Mouse (Mus musculus) embryonic facial prominence, embryonic 15.5 days (tissue): ENCODE data around the gene Alkbh3. TPM values are rescaled to one million over a fixed set of nuclear protein-coding genes. Genes with fewer than 3 reads are reported as not detected.

ENCODE experiments used
- ATAC-seq: fragments of 200-750 bp; cut with Nextera tagmentation; 2 replicates; pipeline ENCODE4 v1.8.0; 2017; ENCODE audit warnings: low read depth, moderate TSS enrichment; ENCODE audit not compliant: insufficient number of reproducible peaks, low FRiP score, low TSS enrichment
- H3K27ac ChIP-seq: fragments of 300-500 bp; sonication (generic); replicated peaks from 2 replicates; pipeline ENCODE4 v1.5.1; 2015; ENCODE audit warnings: mild to moderate bottlenecking, inconsistent platforms
- H3K27me3 ChIP-seq: fragments of 300-500 bp; sonication (generic); 2 replicates; pipeline ENCODE4 v1.6.1; 2015; ENCODE audit warnings: inconsistent platforms
- H3K36me3 ChIP-seq: fragments of 300-500 bp; sonication (generic); 2 replicates; pipeline ENCODE4 v1.6.1; 2015; ENCODE audit warnings: mild to moderate bottlenecking, inconsistent platforms
- H3K4me1 ChIP-seq: fragments of 300-500 bp; sonication (generic); 2 replicates; pipeline ENCODE4 v1.6.1; 2015; ENCODE audit warnings: inconsistent platforms
- H3K4me2 ChIP-seq: fragments of 300-500 bp; sonication (generic); replicated peaks from 2 replicates; pipeline ENCODE4 v1.6.1; 2015; ENCODE audit warnings: mild to moderate bottlenecking, inconsistent platforms
- H3K4me3 ChIP-seq: fragments of 300-500 bp; sonication (generic); replicated peaks from 2 replicates; pipeline ENCODE4 v1.5.1; 2015; ENCODE audit warnings: mild to moderate bottlenecking, inconsistent platforms
- H3K9ac ChIP-seq: fragments of 300-500 bp; sonication (generic); 2 replicates; pipeline ENCODE4 v1.6.1; 2015; ENCODE audit warnings: inconsistent platforms
- H3K9me3 ChIP-seq: fragments of 300-500 bp; sonication (generic); replicated peaks from 2 replicates; pipeline ENCODE4 v1.6.1; 2016; ENCODE audit warnings: inconsistent platforms
- WGBS: fragments of 180-500 bp; shearing (Covaris S2); methylation state at CpG from one replicate; pipeline ENCODE4 v1.1.7; 2015; 5-methylcytosine and 5-hydroxymethylcytosine counted together
- polyA plus RNA-seq: library from polyadenylated mRNA; unstranded; fragments of >200 nt; fragmentation: Nextera tagmentation; extraction: Ambion mirVana; gene quantifications from 2 replicates; pipeline ENCODE4 v1.2.1, GENCODE M21; 2015

Alkbh3 gene
- polyA plus RNA-seq, result 65.1 and 69.1 TPM in 2 replicates

DNA sequence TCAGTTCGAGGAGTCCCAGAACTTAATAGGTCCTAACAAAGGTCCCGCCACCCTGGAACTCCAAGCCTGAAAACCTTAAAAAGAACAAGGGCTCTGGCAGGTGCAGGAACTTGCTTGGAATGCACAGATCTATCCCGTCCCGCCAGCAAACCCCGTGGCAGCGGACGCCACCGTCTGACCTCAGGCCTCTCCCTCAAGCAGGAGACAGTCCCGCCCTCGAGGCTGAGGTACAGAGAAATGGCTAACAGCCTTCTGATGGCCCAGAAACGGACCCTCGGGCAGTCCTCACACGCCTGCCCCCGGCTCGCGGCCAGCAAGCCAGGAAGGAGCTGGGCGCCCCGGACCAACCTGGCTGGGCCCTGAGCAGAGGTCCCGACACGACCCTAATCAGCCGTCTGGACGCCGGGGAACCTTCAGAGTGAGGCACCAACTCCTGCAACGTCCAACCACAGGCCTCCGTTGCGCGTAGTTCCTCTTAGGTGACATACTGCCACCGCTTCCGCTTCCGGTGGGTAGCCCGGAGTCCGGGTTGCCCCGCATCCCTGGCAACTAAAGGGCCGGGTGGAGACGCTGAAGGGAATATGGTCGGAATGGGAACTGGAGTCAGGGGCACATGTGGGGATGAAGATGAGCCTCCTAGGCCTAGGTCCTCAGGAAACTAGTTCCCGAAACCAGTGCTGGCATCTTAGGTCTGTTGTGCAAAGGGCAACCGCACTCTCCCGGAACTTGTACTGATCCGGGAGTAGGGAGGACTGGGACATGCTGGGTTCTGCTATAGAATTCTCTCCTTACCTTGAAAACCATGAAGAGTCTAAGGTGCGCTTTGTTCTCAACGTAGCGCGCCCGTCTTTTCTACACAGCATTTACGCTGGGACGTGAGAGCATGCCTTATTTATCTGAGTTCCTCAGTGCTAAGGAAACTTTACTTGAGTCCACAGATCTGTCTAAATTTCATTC is at the start of gene Alkbh3:
Alkbh3 (minus strand) TSS at position 473 of the 957 bp plus-strand sequence.
- peaks cover 23% of the 10 kb centered on the region; the same call in 1 of the 2 replicates for H3K4me1 ChIP-seq
- peak; percentile 95 for ATAC-seq
- peak within 1 kb of the TSS; percentile 74 for H3K4me3 ChIP-seq
- peak within 1 kb of the TSS; percentile 80 for H3K4me2 ChIP-seq
- peaks cover 31% of the 10 kb centered on the region for H3K36me3 ChIP-seq
- 4% methylated on average over 47 of the region's 47 CpGs for WGBS
- H3K27ac ChIP-seq, result 0 out of 2 replicates have a peak within 1 kb of the TSS, but pooled peaks have one; percentile 9
- peak within 1 kb of the TSS; percentile 61 for H3K9ac ChIP-seq
- no peaks in the 10 kb centered on the region for H3K27me3 ChIP-seq
- no peaks in the 10 kb centered on the region for H3K9me3 ChIP-seq

DNA sequence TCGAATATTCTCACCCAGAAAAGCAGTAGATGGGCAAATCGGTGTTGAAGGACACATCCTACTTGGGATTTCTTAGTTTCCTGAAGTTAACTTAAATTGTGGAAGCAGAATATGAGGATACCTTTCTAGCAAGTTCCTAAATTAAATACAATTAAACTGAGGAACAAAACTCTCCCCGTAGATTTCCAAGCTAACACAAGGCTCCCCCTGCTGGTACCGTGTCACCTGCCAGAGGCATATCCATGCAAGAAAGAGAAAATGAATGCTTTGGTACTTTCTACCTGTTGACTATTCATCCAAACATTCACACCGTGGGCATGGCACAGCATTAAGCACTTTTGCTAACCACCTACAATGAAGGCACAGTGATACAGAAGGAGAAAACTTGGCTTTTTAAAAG is 48.9 kb upstream of the Alkbh3 start:
- H3K4me3 ChIP-seq, result no peak overlapping the region
- H3K27ac ChIP-seq, result no peak overlapping the region
- H3K4me2 ChIP-seq, result no peak overlapping the region
- no peaks in the 10 kb centered on the region for H3K27me3 ChIP-seq
- no peaks in the 10 kb centered on the region for H3K36me3 ChIP-seq
- H3K9me3 ChIP-seq, result no peaks in the 10 kb centered on the region
- H3K9ac ChIP-seq, result no peak overlapping the region
- no peaks in the 10 kb centered on the region for H3K4me1 ChIP-seq
- no peak for ATAC-seq
- 65% methylated on average over 5 of the region's 5 CpGs for WGBS

DNA sequence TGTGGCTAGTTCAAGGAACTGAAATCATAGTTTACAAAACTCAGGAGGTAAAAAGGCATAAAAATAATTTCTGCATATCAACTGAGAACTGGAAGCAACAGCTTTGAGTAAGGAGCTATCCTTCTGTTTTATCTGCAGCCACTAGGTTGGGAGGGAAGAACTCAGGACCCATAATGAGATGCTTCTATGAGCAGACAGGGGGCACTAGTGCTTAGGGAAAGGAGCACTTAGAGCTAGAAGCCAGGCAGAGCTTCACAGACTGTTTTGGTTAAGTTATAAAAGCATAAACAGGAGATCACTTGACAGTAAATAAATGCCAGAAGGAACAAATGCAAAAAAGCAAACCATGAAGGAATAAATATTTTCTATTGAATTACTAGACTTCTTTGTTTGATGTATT is 44.2 kb upstream of the Alkbh3 start:
- Histone ChIP-seq H3K27ac (no peak overlapping the region), H3K36me3 (no peaks in the 10 kb centered on the region; the same call in 1 of the 2 replicates), H3K4me3 (no peak overlapping the region), H3K9ac (no peak overlapping the region), H3K4me2 (no peak overlapping the region), H3K27me3 (no peaks in the 10 kb centered on the region), H3K9me3 (no peaks in the 10 kb centered on the region), H3K4me1 (peaks cover 2% of the 10 kb centered on the region; the same call in 1 of the 2 replicates)
- ATAC-seq, result no peak

DNA sequence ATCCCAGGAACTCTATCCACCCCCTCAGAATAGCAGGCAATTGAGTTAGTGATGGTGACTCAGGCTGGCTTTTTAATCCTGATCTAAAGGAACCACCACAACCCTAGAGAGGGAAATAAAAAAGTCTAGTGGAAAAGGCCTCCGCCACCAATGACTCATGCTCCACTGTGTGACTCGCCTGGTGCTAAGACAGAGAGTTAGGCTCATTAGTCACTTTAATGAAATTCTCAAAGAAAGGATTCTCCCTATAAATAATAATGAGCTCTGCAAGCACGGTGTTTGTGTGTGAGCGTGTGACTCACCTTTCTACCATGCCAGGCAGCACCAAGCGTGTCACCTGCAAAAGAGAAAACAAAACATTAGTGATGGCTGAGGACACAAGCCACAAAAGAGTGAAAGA is 41.3 kb upstream of the Alkbh3 start:
- WGBS, result 85% methylated on average over 5 of the region's 5 CpGs

DNA sequence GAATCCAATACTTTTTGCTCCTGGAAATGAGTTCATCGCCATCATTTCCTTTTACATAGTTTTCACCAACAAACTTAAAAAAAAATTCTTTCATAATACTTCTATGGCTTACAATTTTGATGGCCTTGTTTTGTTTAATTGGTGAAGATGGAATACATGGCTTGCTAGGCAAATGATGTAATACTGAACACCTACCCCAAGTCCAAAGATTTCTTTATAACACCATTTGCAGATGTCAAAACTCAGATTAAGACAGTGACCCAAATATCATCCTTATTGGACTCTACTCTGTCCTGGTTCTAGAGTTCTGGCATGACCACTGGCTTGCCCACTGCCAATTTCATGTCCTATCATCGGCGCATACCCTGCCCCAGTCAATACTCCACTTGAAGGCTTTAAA is 40.3 kb upstream of the Alkbh3 start:
- H3K4me2 ChIP-seq, result no peak overlapping the region
- H3K4me3 ChIP-seq, result no peak overlapping the region
- no peak for ATAC-seq
- no peak overlapping the region for H3K27ac ChIP-seq
- H3K27me3 ChIP-seq, result no peaks in the 10 kb centered on the region
- H3K9ac ChIP-seq, result no peak overlapping the region
- no peaks in the 10 kb centered on the region for H3K9me3 ChIP-seq
- WGBS, result 96% methylated on average over 3 of the region's 3 CpGs
- no peaks in the 10 kb centered on the region; the same call in 1 of the 2 replicates for H3K36me3 ChIP-seq
- H3K4me1 ChIP-seq, result peaks cover 10% of the 10 kb centered on the region; the same call in 1 of the 2 replicates

More for the DNA sequence above, 41.3 kb upstream of the Alkbh3 start:
- Histone ChIP-seq H3K9me3 (no peaks in the 10 kb centered on the region), H3K27ac (no peak overlapping the region), H3K4me3 (no peak overlapping the region), H3K9ac (no peak overlapping the region), H3K27me3 (no peaks in the 10 kb centered on the region), H3K4me2 (no peak overlapping the region), H3K36me3 (no peaks in the 10 kb centered on the region; the same call in 1 of the 2 replicates), H3K4me1 (peaks cover 10% of the 10 kb centered on the region; the same call in 1 of the 2 replicates)
- no peak for ATAC-seq

DNA sequence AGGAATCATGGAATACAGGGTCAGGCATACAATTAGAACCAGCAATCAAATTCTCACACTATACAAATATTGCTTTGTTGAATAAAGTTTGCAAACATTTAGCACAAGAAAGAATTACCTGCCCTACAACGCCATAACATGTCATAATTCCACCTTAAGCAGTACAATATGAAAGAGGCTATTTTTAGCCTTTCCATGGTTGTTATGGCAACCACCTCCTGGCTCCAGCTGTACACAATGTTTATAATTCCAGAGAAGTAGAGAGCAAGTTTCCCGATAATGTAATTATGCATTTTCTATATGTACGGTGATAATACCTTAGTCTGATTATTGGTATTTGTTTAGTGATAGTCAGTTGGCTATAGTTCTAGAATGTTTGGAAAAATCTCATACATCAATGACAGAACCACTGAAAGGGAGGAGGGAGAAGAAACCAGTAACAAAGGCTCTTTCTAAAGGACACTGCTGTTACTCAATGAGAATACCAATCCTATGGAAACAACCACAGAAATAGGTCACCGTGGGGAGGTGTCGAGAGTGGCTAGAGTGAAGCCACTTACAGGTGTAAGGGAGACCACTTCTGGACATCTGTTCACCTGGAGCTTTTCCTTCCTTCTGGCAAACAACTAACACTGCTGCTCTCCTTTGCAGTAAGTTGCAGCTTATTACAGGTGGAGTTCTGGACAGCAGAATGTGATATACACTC is 39.0 kb upstream of the Alkbh3 start:
- WGBS, result 60% methylated on average over 5 of the region's 5 CpGs

DNA sequence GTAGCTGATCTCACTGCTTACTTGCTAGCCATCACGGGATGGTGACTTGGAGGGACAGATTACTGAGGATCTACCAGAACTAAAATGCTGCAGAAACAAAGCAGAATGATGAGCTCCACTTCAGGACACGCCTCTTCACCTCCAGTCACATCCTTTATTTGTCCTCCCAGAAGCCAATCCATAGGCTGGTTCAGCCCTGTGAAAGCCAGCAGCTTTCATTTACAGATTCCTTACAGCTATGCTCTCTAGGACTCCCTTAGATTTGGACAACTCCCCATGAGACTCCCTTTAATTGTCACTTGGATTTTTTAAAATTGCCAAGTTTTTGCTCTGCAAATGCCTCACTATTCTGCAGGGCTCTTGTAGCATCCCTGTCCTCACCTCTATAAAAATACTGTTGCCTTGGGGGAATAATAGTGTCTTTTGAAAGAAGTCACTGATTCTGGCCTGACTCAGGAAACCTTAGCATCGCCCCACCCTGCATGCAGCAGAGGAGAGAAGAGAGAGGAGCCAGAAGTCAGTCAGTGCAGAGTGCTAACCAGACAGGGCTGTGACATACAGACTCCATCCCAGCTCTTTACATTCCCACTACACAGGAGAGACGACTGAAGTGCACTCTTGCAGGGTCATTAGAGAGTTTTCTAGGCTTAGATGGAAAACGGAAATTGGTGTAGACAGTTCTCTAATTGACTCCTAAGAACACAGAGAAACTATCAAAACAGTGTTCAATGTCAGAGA is 38.3 kb upstream of the Alkbh3 start:
- Histone ChIP-seq H3K4me2 (no peak overlapping the region), H3K27ac (no peak overlapping the region), H3K4me3 (no peak overlapping the region), H3K9ac (no peak overlapping the region), H3K9me3 (no peaks in the 10 kb centered on the region), H3K36me3 (no peaks in the 10 kb centered on the region; the same call in 1 of the 2 replicates), H3K27me3 (no peaks in the 10 kb centered on the region), H3K4me1 (peaks cover 10% of the 10 kb centered on the region; the same call in 1 of the 2 replicates)
- WGBS, result 58% methylated on average over 5 of the region's 5 CpGs
- no peak for ATAC-seq

More for the DNA sequence above, 39.0 kb upstream of the Alkbh3 start:
- Histone ChIP-seq H3K4me3 (no peak overlapping the region), H3K9me3 (no peaks in the 10 kb centered on the region), H3K9ac (no peak overlapping the region), H3K27me3 (no peaks in the 10 kb centered on the region), H3K27ac (no peak overlapping the region), H3K4me1 (peaks cover 10% of the 10 kb centered on the region; the same call in 1 of the 2 replicates), H3K4me2 (no peak overlapping the region), H3K36me3 (no peaks in the 10 kb centered on the region; the same call in 1 of the 2 replicates)
- no peak for ATAC-seq

DNA sequence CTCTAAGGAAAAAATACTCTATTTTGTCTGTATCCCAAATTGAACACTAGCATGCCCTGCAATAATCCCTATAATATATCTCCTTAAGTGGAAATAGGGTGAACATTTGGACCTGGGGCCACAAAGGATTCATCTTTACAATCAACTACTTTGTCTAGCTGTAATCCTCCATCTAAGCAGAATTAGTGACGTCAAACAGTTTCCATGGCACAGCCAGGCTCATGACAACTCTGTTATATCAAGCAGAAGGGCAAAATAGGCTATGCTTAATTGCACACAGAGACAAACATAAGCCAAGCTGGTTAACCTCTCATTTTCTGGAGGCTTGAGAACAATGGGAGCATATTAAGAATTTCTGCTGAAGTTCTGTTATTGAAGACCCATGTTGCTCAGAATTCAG is 37.7 kb upstream of the Alkbh3 start:
- H3K9me3 ChIP-seq, result no peaks in the 10 kb centered on the region
- no peak for ATAC-seq
- H3K27ac ChIP-seq, result no peak overlapping the region
- H3K4me2 ChIP-seq, result no peak overlapping the region
- peaks cover 10% of the 10 kb centered on the region; the same call in 1 of the 2 replicates for H3K4me1 ChIP-seq
- H3K4me3 ChIP-seq, result no peak overlapping the region
- no peak overlapping the region for H3K9ac ChIP-seq
- H3K27me3 ChIP-seq, result no peaks in the 10 kb centered on the region
- WGBS, result 49% methylated on average over 1 of the region's 1 CpGs
- no peaks in the 10 kb centered on the region; the same call in 1 of the 2 replicates for H3K36me3 ChIP-seq

DNA sequence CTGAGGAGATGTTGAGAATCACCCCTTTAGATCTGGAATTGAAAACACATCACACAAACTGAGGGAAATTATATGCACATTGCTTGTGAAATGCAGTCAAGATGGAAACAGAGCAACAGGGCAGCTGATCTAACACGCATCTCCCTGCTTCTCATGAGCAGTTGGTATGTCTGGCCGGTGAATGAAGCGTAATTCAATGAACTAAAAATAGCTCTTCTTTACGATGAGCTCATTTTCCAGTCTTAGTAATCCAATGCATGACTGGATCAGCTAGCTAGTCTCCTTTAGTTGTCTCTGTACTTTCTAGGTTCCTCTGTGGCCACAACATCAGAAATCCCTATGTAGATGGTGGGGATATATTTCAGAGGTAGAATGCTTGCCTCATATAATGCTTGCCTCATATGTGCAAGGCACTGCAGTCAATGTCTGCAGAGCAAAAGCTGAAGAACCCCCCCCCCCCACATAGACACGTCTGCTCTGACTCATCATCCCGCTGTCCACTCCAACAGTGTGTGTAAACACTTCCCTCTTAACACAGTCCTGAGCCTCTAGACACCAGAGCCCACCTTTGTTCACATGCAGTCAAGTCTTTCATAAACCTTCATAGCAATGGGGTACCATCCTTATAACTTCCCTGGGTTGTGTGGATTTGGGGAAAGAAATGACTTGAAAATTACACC is 34.9 kb upstream of the Alkbh3 start:
- H3K27me3 ChIP-seq, result no peaks in the 10 kb centered on the region
- H3K9me3 ChIP-seq, result no peaks in the 10 kb centered on the region
- peak overlapping the region; percentile 17; the same call in 1 of the 2 replicates for H3K27ac ChIP-seq
- H3K9ac ChIP-seq, result no peak overlapping the region
- 36% methylated on average over 6 of the region's 6 CpGs for WGBS
- no peak for ATAC-seq
- H3K4me2 ChIP-seq, result no peak overlapping the region
- no peak overlapping the region for H3K4me3 ChIP-seq
- H3K36me3 ChIP-seq, result 0 out of 2 replicates have a peak, but pooled peaks cover 4% of the 10 kb centered on the region
- H3K4me1 ChIP-seq, result peaks cover 10% of the 10 kb centered on the region; the same call in 1 of the 2 replicates

DNA sequence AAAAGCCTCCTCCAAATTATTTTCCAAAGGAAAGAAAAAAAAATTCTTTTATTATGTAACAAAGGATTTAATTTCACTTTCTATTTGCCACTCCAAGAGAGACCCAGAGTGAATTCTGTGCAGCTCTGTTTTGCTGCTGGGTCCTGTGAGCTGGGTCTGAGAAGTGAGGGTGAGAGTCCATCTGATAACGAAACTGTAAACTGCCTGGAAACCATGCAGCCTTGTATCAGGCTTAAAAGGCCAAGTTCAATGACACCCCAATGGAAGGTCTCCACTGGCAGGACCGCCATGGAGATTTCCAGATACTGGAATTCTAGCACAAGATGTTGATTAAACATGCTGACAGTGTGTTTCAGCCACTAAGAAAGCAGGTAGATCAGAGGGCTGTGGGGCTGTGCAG is 33.6 kb upstream of the Alkbh3 start:
- Histone ChIP-seq H3K27ac (no peak overlapping the region), H3K9ac (no peak overlapping the region), H3K27me3 (no peaks in the 10 kb centered on the region), H3K4me2 (no peak overlapping the region), H3K36me3 (0 out of 2 replicates have a peak, but pooled peaks cover 4% of the 10 kb centered on the region), H3K4me3 (no peak overlapping the region), H3K9me3 (no peaks in the 10 kb centered on the region), H3K4me1 (0 out of 2 replicates have a peak, but pooled peaks cover 6% of the 10 kb centered on the region)
- no peak for ATAC-seq
- WGBS, result 87% methylated on average over 2 of the region's 2 CpGs
